Mouse (Mus musculus) B cell, adult 62 days (primary cell): ENCODE results near the gene Olfr63. TPM values are rescaled to one million over a fixed set of nuclear protein-coding genes. Genes with fewer than 3 reads are reported as not detected.

ENCODE experiments used
- total RNA-seq: library from RNA; stranded (reverse); gene quantifications from 4 replicates; pipeline ENCODE4 v1.2.4, GENCODE M21; 2023

Gene Olfr63
- total RNA-seq = 0.09 to 0.20 TPM (median 0.09 TPM) in 3 of 4 replicates, not detected in the other

DNA sequence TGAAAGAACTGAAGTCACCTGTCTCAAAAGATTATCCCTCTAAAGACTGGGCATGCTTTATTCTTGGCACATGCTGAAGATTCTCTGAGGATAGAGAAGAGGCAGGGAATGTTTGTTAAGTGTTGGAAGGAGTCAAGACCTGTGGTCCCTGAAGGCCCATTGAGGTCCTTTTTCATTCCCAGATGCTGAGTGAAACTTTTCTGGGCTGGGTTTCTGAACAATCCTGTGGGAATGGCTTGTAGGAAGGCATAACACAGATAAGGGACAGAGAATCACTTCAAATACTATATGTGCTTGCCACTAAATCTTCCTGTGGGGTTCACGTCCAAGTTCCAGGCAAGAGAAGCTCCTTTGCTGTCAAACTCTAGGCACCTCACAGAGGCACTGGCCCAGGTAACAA, at the start of gene Olfr63:
TSS of gene Olfr63 (plus strand) at position 301 of the 400 bp plus-strand sequence.

DNA sequence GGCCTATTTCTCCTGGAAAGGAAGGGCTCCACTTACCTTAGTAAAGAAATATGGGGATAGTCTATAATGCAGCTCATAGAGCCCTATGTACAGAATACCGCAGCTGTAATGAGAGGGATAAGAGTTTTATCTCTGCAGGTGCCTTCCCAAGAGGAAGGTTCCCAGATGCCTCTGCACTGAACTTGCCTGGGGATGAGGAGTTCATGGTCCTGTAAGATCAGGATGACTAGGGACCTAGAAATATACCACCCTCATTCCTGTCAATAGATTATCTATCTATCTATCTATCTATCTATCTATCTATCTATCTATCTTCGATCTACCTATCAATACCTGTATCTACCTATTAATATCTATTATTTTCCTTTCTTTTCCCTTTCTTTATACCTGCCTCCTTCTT, 42.9 kb upstream of the Olfr63 start, which contains the start of gene Olfr1564:
TSS of gene Olfr1564 (minus strand) at position 101 of the 400 bp plus-strand sequence.

DNA sequence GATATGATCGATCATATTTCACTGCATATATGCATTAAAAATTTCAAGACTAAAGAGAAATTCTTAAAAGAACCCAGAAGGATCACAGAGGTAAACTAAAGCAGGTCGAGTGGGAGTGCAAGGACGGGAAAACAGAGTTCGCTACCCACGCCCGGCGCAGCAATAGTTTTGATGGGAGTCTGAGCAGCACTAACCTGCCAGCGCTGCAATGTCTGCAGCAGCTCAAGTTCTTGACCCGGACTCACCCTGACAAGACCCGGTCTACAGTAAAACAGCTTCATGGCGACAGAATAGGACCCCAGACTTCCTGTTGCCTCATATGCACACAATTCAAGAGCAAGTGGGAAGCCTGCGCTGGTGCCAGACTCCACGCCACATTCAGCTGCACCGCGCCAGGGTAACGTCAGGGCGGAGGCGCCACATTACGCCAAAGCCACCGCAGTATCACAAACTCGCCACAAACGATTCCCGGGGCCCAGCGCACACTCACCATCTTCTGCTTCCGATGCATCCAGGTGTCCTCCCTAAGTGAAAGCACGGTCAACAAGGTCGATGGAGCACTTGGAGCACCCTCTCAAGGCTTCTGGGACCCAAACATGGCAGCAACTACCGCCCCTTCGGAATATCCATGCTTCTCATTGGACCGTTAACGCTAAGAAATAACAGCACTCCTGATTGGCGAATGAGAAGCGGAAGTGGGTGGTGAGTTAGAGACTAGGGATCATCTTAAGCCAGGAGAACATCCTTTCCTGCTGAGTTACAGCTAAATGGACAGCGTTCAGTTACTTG, 9.8 kb upstream of the Olfr63 start, which contains the start of gene Zfp955a:
TSS of gene Zfp955a (minus strand) at position 616 of the 789 bp plus-strand sequence.

DNA sequence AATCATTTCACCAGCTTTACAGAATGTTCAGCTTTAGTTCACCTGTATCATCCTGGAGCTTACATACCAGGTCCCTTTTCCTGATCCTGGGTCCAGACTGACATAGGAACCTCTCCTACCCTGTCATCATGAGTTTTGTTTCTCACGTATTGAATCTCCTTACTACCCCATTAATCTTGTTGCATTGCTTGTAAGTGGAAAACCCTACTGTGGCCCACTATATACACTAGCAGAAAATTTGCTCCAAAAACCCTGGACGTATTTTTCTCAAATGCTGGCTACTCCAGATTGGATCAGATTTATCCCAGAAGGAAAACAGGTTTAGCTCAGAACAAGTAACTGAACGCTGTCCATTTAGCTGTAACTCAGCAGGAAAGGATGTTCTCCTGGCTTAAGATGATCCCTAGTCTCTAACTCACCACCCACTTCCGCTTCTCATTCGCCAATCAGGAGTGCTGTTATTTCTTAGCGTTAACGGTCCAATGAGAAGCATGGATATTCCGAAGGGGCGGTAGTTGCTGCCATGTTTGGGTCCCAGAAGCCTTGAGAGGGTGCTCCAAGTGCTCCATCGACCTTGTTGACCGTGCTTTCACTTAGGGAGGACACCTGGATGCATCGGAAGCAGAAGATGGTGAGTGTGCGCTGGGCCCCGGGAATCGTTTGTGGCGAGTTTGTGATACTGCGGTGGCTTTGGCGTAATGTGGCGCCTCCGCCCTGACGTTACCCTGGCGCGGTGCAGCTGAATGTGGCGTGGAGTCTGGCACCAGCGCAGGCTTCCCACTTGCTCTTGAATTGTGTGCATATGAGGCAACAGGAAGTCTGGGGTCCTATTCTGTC, 24.8 kb downstream of the Olfr63 start, which contains the start of gene Zfp955b:
TSS of gene Zfp955b (plus strand) at position 506 of the 837 bp plus-strand sequence.

Other genes with a start within 250 kb of the Olfr63 start
- gene Zfp763, start 231.3 kb upstream of the Olfr63 start, total RNA-seq = 2.9 to 6.0 TPM (median 3.7 TPM) in 4 replicates
- gene 4921501E09Rik, start 196.6 kb upstream of the Olfr63 start, total RNA-seq = not detected in 4 replicates
- 3.0 to 5.0 TPM (median 3.2 TPM) in 4 replicates for gene Zfp563, start 175.4 kb upstream of the Olfr63 start, total RNA-seq
- gene Morc2b, start 125.0 kb upstream of the Olfr63 start, total RNA-seq = not detected in 4 replicates
- not detected in 4 replicates for gene Olfr55, start 96.2 kb upstream of the Olfr63 start, total RNA-seq
- gene Olfr239, start 73.4 kb upstream of the Olfr63 start, total RNA-seq = not detected in 4 replicates
- gene Olfr1564, start 43.0 kb upstream of the Olfr63 start, total RNA-seq = not detected in 4 replicates
- gene Zfp955a, start 9.5 kb upstream of the Olfr63 start, total RNA-seq = 3.7 to 6.2 TPM (median 5.0 TPM) in 4 replicates
- gene Zfp955b, start 24.9 kb downstream of the Olfr63 start, total RNA-seq = 4.4 to 7.3 TPM (median 5.6 TPM) in 4 replicates
- 14.1 to 16.4 TPM (median 14.6 TPM) in 4 replicates for gene Zfp81, start 94.2 kb downstream of the Olfr63 start, total RNA-seq
- 6.3 to 8.7 TPM (median 7.2 TPM) in 4 replicates for gene Zfp101, start 130.0 kb downstream of the Olfr63 start, total RNA-seq
- gene Actl9, start 168.2 kb downstream of the Olfr63 start, total RNA-seq = not detected in 4 replicates